Mouse (Mus musculus) layer of hippocampus, adult 8-10 months (tissue): ENCODE data around the gene Atp8b4. TPM values are rescaled to one million over a fixed set of nuclear protein-coding genes. Genes with fewer than 3 reads are reported as not detected.
A peak's percentile ranks its signal among the peaks of the same experiment; 100 is the strongest.

Experiments
- DNase-seq, 2 experiments: peaks; one replicate each; pipeline ENCODE4 v3.0.0; 2022; ENCODE audit warnings: low spot score in 2 of 2
- total RNA-seq, 4 experiments: library from RNA; stranded (reverse); gene quantifications; 2 replicates each; pipeline ENCODE4 v1.2.4; 2022

Atp8b4 gene
- total RNA-seq, 4 experiments from 2014 or later, result 0.07 TPM; not detected in 3

DNA sequence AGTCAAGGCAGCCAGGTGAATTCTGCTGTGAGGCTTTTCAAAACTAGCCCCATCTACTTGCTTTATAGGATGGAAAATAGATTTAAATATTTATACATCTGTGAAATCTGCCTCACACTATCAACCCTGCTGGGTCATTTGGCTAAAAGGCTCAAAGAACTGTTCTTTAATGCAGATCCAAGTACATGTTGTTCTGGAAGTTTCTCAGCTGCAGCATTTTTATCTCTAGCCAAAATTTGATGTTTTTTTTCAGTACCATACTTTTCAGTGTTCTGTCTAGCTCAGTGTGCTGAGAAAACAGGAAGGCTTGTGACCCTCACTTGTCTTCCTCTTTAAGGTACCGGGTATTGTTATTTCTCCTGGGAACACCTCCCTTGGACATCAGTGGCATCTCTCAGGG lies 65.8 kb downstream of the Atp8b4 start:
- no peak for DNase-seq

- DNase-seq, result no peak
Observed at GRCm38 (mm10) chr2:126434305-126434704, 66.2 kb downstream of the Atp8b4 start.

- no peak for DNase-seq
Observed at GRCm38 (mm10) chr2:126432481-126433066, 67.9 kb downstream of the Atp8b4 start.

- peak; percentile 15 to 37 for DNase-seq
Observed at GRCm38 (mm10) chr2:126429282-126429681, 71.2 kb downstream of the Atp8b4 start.

- DNase-seq, result no peak
Observed at GRCm38 (mm10) chr2:126425223-126425622, 75.3 kb downstream of the Atp8b4 start.

GRCm38 (mm10) chr2:126424714-126425113 lies 75.8 kb downstream of the Atp8b4 start:
- peak in 1 of 2 experiments; percentile 9 for DNase-seq

GRCm38 (mm10) chr2:126420901-126421300 lies 79.6 kb downstream of the Atp8b4 start:
- no peak for DNase-seq

DNA sequence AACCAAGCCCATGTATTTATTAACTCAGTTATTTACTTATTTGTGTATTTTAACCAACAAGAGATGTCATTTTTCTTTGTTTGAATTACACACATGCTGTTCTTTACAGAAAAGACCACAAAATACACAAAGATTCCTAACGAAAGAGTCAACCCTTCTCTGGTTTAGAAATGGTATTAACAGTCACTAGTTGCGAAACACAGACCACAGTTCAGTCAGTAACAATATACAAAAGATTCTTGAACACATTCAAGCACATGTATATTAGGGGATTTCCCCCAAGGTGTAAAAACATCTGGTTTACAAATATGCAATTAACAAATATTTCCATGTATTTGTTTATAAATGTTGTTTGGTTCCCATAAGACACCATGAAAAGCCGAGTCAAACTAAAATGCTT lies 81.6 kb downstream of the Atp8b4 start:
- DNase-seq, result no peak

GRCm38 (mm10) chr2:126416772-126417171 lies 83.7 kb downstream of the Atp8b4 start:
- no peak for DNase-seq

DNA sequence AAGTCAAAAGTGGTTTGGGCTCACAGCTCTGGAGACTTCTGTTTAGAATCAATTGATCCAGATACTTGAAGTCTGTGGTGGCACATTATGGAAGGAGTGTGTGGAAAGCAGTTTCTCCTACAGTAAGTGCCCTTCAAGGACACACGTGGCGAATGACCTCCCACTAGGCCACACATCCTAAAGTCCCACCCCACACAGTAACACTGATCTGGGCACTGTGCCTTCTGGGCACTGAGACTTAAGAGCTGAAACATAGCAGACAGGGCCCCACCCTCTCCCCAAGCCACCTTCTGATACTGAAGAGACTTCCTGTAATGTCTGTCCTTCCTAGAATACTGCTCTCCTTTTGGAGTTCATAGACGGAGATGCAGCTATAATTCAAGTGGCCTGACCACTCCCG lies 84.5 kb downstream of the Atp8b4 start:
- DNase-seq, result no peak

GRCm38 (mm10) chr2:126412759-126413158 lies 87.7 kb downstream of the Atp8b4 start:
- DNase-seq, result no peak

DNA sequence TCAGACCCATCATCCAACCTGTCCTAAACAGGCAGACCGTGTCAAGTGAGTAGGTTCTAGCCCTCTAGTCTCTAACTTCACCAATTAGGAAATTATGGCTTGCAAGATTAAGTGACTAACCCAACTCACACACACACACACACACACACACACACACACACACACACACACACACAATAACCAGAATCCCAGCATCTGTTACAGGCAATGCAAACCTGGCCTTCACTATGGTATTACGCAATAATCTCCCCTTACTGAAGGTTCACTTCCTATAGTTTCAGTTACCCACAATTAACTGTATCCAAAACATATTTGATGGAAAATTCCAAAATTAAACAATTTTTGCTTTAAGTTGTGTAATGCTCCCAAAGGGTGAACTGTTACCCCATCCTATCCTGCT lies 101.0 kb downstream of the Atp8b4 start:
- DNase-seq, result no peak

- DNase-seq, result no peak
Observed at GRCm38 (mm10) chr2:126399017-126399416, 101.5 kb downstream of the Atp8b4 start.

DNA sequence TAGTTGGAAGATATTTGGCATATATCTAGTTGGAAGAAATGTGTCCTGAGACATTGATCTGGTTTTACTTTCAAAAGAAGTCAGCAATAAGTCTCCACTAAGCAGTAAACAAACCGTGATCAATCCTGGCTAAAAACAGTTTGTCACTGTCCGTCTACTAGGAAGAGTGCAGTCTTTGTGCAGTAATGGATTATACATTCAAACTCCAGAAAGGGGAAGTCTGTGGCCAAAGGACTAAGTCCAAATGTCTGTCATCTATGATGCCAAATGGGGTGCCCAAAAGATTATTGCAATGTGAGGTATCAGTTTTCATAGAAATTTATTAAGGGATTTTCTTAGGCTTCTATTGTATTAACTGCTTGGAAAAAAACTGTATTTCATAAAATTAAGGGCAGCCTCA lies 102.3 kb downstream of the Atp8b4 start:
- DNase-seq, result no peak

- DNase-seq, result no peak
Observed at GRCm38 (mm10) chr2:126397513-126397912, 103.0 kb downstream of the Atp8b4 start.

DNA sequence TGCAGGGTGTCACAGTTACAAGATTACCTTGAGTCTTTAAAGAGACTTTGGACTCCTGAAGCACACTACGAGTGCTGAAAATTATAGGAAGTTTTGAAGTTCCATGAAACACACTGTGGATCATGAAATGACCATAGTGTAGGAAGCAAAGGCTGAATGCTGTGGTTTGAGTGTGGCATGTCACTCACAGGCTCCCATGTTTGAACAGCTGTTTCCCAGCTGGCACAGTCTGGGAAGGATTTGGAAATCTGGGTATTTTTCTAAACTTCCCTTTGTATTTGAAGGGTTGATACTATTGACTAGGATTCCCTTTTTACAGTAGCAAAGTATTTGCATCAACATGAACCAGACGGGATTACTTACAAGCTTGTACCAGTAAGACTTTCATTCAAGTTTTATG lies 105.5 kb downstream of the Atp8b4 start:
- no peak for DNase-seq

- no peak for DNase-seq
Observed at GRCm38 (mm10) chr2:126387458-126388037, 112.9 kb downstream of the Atp8b4 start.

DNA sequence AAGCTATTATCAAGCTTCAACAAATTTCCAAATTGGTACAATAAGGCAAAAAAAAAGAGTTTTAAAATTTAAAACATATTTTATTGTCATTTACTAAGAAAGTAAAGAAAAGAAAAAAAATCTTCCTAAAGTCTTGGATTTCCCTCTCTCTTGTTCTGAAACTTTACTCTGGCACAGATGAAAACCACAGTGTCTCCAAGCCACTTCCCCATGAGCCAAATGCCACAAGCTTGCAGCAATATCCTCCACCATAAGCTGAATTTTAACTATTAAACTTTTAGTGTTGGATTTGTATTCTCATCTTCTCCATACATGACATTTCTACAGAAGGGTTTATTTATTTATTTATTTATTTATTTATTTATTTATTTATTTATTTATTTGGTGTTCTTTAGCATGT lies 114.4 kb downstream of the Atp8b4 start:
- no peak for DNase-seq

DNA sequence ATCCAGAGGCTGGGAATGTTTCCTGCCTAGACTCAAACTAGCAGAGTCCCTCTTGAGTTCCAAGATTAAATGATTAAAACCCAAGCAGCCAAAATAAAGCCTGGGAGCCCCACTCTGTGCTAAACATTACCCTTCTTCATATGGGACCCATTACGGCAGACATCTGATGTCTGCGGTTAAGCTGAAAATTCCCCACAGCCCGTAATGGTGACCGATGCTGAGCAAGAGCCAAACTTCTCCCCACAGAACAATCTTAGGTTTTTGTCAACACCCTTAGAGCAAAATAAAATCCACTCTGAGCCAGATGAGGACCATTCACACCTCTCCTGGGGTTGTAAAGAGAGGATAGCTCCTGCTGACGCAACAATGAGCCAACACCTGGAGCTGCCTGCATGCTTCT lies 120.2 kb downstream of the Atp8b4 start:
- DNase-seq, result no peak

GRCm38 (mm10) chr2:126371634-126372033 lies 128.8 kb downstream of the Atp8b4 start:
- DNase-seq, result no peak

DNA sequence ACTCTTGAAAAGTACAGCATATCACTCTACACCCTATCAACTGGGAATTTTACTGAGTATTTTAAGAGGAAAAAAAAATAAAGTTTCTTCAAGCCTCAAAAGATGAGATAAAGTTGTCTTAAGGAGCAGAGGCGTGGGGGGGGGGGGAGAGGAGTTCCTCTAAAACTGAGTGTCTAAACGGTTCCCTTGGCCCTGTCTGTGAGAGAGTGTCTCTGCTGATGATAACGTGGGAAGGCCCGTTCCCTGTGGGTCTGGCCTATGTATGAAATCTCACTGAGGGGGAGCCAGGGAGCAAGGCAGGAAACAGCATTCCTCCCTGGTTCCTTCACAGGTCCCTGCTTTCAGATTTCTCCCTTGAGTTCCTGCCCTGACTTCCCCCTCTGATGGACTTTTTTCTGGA lies 130.7 kb downstream of the Atp8b4 start:
- DNase-seq, result no peak

GRCm38 (mm10) chr2:126363745-126364725 lies 136.4 kb downstream of the Atp8b4 start:
- DNase-seq, result no peak
